Mouse (Mus musculus): ENCODE measurements around the gene A930009A15Rik. TPM values are rescaled to one million over a fixed set of nuclear protein-coding genes. Genes with fewer than 3 reads are reported as not detected.

A930009A15Rik gene
- polyA plus RNA-seq, 1 experiment from 2014 or later = 0.21 TPM

DNA sequence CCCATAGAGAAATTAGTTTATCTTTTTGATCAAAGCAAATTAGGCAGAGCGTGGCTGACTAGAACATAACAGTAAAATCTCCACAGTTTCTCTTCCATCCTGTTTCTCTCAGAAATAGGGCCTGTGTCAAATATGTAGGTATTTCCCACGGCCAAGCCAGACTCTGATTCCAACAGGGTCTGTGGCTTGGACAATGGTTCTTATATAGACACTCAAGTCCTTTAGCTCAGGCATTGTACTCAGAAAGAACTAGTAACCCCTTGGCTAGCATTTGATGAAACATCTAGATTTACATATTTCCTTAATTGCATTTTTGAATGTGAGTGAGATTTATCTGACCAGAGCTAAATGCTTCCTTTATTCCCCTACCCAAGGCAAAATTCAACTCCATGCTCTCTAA, 791 bp downstream of the A930009A15Rik start:
- Histone ChIP-seq H3K4me3 (ENCODE audit: low read depth, low read length) (no peak overlapping the region), H3K9ac (replicated peaks; ENCODE audit: low read length) (no peak overlapping the region), H3K27me3 (ENCODE audit: control insufficient read depth, insufficient read depth, low read length) (no peaks in the 10 kb centered on the region), H3K4me1 (ENCODE audit: control insufficient read depth, insufficient read depth, low read length) (no peaks in the 10 kb centered on the region), H3K4me2 (ENCODE audit: low read depth, low read length) (no peak overlapping the region), H3K9me3 (replicated peaks; ENCODE audit: control insufficient read depth, low read length) (no peaks in the 10 kb centered on the region), H3K27ac (replicated peaks; ENCODE audit: low read depth, low read length) (no peak overlapping the region), H3K36me3 (replicated peaks; ENCODE audit: control insufficient read depth, insufficient read depth, low read depth, low read length) (no peaks in the 10 kb centered on the region)
- no peak for DNase-seq (ENCODE audit: low spot score)
- WGBS = 68% methylated on average over 2 of the region's 2 CpGs
- no peak for ATAC-seq (replicated peaks; ENCODE audit: insufficient number of reproducible peaks, low FRiP score, low TSS enrichment, low read depth)

DNA sequence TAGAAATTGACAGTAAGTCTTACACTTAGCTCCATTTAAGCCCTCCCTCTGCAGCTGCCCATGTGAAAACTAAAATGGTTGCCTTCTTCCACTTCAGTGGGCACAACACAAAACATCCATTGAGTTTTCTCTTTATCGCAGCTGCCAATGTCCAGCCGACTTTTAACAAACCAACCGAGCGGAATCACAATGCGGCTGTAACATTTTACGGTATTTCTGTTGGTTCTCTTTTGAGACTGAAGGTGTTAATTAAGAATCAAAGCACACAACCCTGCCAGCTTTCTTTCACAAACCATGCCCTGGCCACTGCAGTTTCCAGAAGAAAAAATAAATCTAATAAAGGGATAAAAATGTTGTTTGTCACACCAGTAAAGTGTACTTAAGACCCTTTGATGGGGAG, 1.5 kb downstream of the A930009A15Rik start:
- H3K27ac ChIP-seq (replicated peaks; ENCODE audit: low read depth, low read length) = no peak overlapping the region
- H3K9me3 ChIP-seq (replicated peaks; ENCODE audit: control insufficient read depth, low read length) = no peaks in the 10 kb centered on the region
- H3K27me3 ChIP-seq (ENCODE audit: control insufficient read depth, insufficient read depth, low read length) = no peaks in the 10 kb centered on the region
- H3K36me3 ChIP-seq (replicated peaks; ENCODE audit: control insufficient read depth, insufficient read depth, low read depth, low read length) = no peaks in the 10 kb centered on the region
- no peak overlapping the region for H3K4me2 ChIP-seq (ENCODE audit: low read depth, low read length)
- H3K4me3 ChIP-seq (ENCODE audit: low read depth, low read length) = no peak overlapping the region
- peak; percentile 22 for DNase-seq (ENCODE audit: low spot score)
- ATAC-seq (replicated peaks; ENCODE audit: insufficient number of reproducible peaks, low FRiP score, low TSS enrichment, low read depth) = no peak
- no peak overlapping the region for H3K9ac ChIP-seq (replicated peaks; ENCODE audit: low read length)
- H3K4me1 ChIP-seq (ENCODE audit: control insufficient read depth, insufficient read depth, low read length) = no peaks in the 10 kb centered on the region
- 48% methylated on average over 6 of the region's 6 CpGs for WGBS

GRCm38 (mm10) chr10:115571734-115572440, 2.1 kb downstream of the A930009A15Rik start:
- no peaks in the 10 kb centered on the region for H3K27me3 ChIP-seq (ENCODE audit: control insufficient read depth, insufficient read depth, low read length)
- DNase-seq (ENCODE audit: low spot score) = no peak
- no peak overlapping the region for H3K9ac ChIP-seq (replicated peaks; ENCODE audit: low read length)
- no peaks in the 10 kb centered on the region for H3K9me3 ChIP-seq (replicated peaks; ENCODE audit: control insufficient read depth, low read length)
- no peak for ATAC-seq (replicated peaks; ENCODE audit: insufficient number of reproducible peaks, low FRiP score, low TSS enrichment, low read depth)
- WGBS = 51% methylated on average over 3 of the region's 3 CpGs
- H3K4me1 ChIP-seq (ENCODE audit: control insufficient read depth, insufficient read depth, low read length) = no peaks in the 10 kb centered on the region
- H3K27ac ChIP-seq (replicated peaks; ENCODE audit: low read depth, low read length) = no peak overlapping the region
- no peaks in the 10 kb centered on the region for H3K36me3 ChIP-seq (replicated peaks; ENCODE audit: control insufficient read depth, insufficient read depth, low read depth, low read length)
- H3K4me2 ChIP-seq (ENCODE audit: low read depth, low read length) = no peak overlapping the region
- H3K4me3 ChIP-seq (ENCODE audit: low read depth, low read length) = no peak overlapping the region

DNA sequence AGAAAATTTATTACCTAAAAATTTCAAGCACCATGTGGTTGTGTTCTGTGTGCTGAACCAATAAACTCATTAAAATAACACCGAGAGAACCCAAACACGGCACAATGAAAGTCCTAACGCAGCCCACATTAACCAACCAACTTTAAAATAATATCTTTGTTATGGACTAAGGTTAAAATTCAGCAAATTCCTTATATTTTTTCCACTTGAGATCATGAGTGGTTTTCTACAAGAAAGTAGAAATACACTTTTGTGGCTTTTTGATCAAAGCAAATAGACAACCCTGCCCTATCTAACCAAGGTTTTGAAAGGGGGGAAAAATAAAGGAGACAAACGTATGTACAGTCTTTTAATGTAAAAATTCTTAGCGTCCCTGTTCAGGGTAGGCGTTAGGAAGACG, 9.3 kb downstream of the A930009A15Rik start:
- Histone ChIP-seq H3K36me3 (replicated peaks; ENCODE audit: control insufficient read depth, insufficient read depth, low read depth, low read length) (no peaks in the 10 kb centered on the region), H3K27ac (replicated peaks; ENCODE audit: low read depth, low read length) (no peak overlapping the region), H3K4me3 (ENCODE audit: low read depth, low read length) (no peak overlapping the region), H3K27me3 (ENCODE audit: control insufficient read depth, insufficient read depth, low read length) (peaks cover 5% of the 10 kb centered on the region), H3K4me2 (ENCODE audit: low read depth, low read length) (no peak overlapping the region), H3K9ac (replicated peaks; ENCODE audit: low read length) (no peak overlapping the region), H3K4me1 (ENCODE audit: control insufficient read depth, insufficient read depth, low read length) (peaks cover 2% of the 10 kb centered on the region; the same call in 1 of the 2 replicates), H3K9me3 (replicated peaks; ENCODE audit: control insufficient read depth, low read length) (no peaks in the 10 kb centered on the region)
- ATAC-seq (replicated peaks; ENCODE audit: insufficient number of reproducible peaks, low FRiP score, low TSS enrichment, low read depth) = no peak
- DNase-seq (ENCODE audit: low spot score) = no peak
- WGBS = 55% methylated on average over 7 of the region's 7 CpGs

DNA sequence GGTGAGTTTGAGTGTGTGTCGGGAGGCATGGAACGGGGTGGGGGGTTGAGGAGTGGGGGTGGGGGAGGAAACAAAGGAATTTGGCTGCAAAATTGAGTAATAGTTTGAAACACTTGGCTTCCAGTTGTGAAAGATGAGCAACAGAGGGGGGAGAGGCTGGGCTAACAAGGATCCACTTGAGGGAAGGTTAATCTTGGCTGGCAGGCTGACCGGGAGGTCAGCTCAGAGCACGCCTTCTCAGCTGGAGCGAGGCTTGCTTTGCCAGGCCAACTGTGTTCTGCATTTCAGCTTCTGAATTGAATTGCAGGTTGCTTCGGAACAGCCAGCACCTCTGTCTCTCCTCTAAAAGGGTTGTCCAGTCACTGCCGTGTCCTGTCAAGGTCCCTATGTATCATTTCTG, 9.7 kb downstream of the A930009A15Rik start:
- Histone ChIP-seq H3K27me3 (ENCODE audit: control insufficient read depth, insufficient read depth, low read length) (peaks cover 6% of the 10 kb centered on the region), H3K4me3 (ENCODE audit: low read depth, low read length) (no peak overlapping the region), H3K9ac (replicated peaks; ENCODE audit: low read length) (no peak overlapping the region), H3K9me3 (replicated peaks; ENCODE audit: control insufficient read depth, low read length) (no peaks in the 10 kb centered on the region), H3K36me3 (replicated peaks; ENCODE audit: control insufficient read depth, insufficient read depth, low read depth, low read length) (no peaks in the 10 kb centered on the region), H3K27ac (replicated peaks; ENCODE audit: low read depth, low read length) (no peak overlapping the region), H3K4me1 (ENCODE audit: control insufficient read depth, insufficient read depth, low read length) (peaks cover 2% of the 10 kb centered on the region; the same call in 1 of the 2 replicates), H3K4me2 (ENCODE audit: low read depth, low read length) (no peak overlapping the region)
- ATAC-seq (replicated peaks; ENCODE audit: insufficient number of reproducible peaks, low FRiP score, low TSS enrichment, low read depth) (peak; percentile 51; the same call in 1 of the 2 replicates), DNase-seq (ENCODE audit: low spot score) (peak; percentile 39)
- 8% methylated on average over 7 of the region's 7 CpGs for WGBS

DNA sequence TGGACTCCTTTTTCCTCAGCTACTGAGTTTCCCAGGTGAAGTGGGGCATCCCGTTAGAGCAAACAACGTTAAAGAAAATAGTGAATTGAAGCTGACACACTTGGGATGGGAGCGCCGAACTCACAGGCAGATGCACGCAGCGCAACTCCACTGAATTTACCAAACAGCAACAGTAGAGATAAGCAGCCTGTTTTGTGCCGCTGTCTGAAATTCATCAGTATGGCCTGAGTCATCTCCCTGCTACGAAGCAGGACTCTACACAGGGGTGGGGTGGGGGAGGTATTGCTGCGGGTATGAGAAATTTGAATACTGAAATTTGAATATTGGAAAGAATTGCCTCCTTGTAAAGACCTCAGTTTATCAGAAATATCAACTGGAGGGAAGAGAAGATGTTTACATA, 12.2 kb downstream of the A930009A15Rik start:
- H3K36me3 ChIP-seq (replicated peaks; ENCODE audit: control insufficient read depth, insufficient read depth, low read depth, low read length) = no peaks in the 10 kb centered on the region
- peaks cover 2% of the 10 kb centered on the region; the same call in 1 of the 2 replicates for H3K4me1 ChIP-seq (ENCODE audit: control insufficient read depth, insufficient read depth, low read length)
- no peaks in the 10 kb centered on the region for H3K9me3 ChIP-seq (replicated peaks; ENCODE audit: control insufficient read depth, low read length)
- no peak overlapping the region for H3K4me2 ChIP-seq (ENCODE audit: low read depth, low read length)
- peaks cover 9% of the 10 kb centered on the region for H3K27me3 ChIP-seq (ENCODE audit: control insufficient read depth, insufficient read depth, low read length)
- DNase-seq (ENCODE audit: low spot score) = no peak
- ATAC-seq (replicated peaks; ENCODE audit: insufficient number of reproducible peaks, low FRiP score, low TSS enrichment, low read depth) = no peak
- WGBS = 86% methylated on average over 9 of the region's 9 CpGs
- no peak overlapping the region for H3K4me3 ChIP-seq (ENCODE audit: low read depth, low read length)
- no peak overlapping the region for H3K9ac ChIP-seq (replicated peaks; ENCODE audit: low read length)
- H3K27ac ChIP-seq (replicated peaks; ENCODE audit: low read depth, low read length) = no peak overlapping the region

DNA sequence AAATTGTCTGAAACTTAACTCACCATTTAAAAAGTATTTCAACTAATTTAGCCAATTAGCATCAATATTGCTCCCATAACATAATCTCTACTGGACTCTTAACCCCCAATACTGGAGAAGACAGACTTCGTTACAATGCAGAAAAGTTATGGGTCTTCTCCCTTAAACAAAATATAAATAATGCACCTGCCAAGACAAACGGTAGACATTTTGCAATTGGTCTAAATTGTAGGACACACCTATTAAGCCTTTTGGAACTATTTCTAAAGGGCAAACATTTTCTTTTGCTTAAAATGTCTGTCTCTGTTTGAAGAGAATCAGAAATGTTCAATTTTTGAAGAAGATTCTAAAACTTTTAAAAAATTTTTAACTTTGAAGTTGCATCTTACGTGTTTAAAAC, 13.3 kb downstream of the A930009A15Rik start:
- DNase-seq (ENCODE audit: low spot score) = no peak
- peaks cover 11% of the 10 kb centered on the region for H3K27me3 ChIP-seq (ENCODE audit: control insufficient read depth, insufficient read depth, low read length)
- ATAC-seq (replicated peaks; ENCODE audit: insufficient number of reproducible peaks, low FRiP score, low TSS enrichment, low read depth) = no peak
- peaks cover 2% of the 10 kb centered on the region; the same call in 1 of the 2 replicates for H3K4me1 ChIP-seq (ENCODE audit: control insufficient read depth, insufficient read depth, low read length)
- no peak overlapping the region for H3K9ac ChIP-seq (replicated peaks; ENCODE audit: low read length)
- no peaks in the 10 kb centered on the region for H3K9me3 ChIP-seq (replicated peaks; ENCODE audit: control insufficient read depth, low read length)
- 88% methylated on average over 3 of the region's 3 CpGs for WGBS
- H3K27ac ChIP-seq (replicated peaks; ENCODE audit: low read depth, low read length) = no peak overlapping the region
- no peaks in the 10 kb centered on the region for H3K36me3 ChIP-seq (replicated peaks; ENCODE audit: control insufficient read depth, insufficient read depth, low read depth, low read length)
- H3K4me3 ChIP-seq (ENCODE audit: low read depth, low read length) = no peak overlapping the region
- no peak overlapping the region for H3K4me2 ChIP-seq (ENCODE audit: low read depth, low read length)

GRCm38 (mm10) chr10:115584656-115585055, 14.9 kb downstream of the A930009A15Rik start:
- Histone ChIP-seq H3K4me1 (ENCODE audit: control insufficient read depth, insufficient read depth, low read length) (peaks cover under 1% of the 10 kb centered on the region; the same call in 1 of the 2 replicates), H3K9me3 (replicated peaks; ENCODE audit: control insufficient read depth, low read length) (no peaks in the 10 kb centered on the region), H3K36me3 (replicated peaks; ENCODE audit: control insufficient read depth, insufficient read depth, low read depth, low read length) (no peaks in the 10 kb centered on the region), H3K27me3 (ENCODE audit: control insufficient read depth, insufficient read depth, low read length) (peaks cover 14% of the 10 kb centered on the region), H3K4me2 (ENCODE audit: low read depth, low read length) (no peak overlapping the region), H3K4me3 (ENCODE audit: low read depth, low read length) (no peak overlapping the region), H3K9ac (replicated peaks; ENCODE audit: low read length) (no peak overlapping the region), H3K27ac (replicated peaks; ENCODE audit: low read depth, low read length) (no peak overlapping the region)
- 20% methylated on average over 12 of the region's 14 CpGs for WGBS
- ATAC-seq (replicated peaks; ENCODE audit: insufficient number of reproducible peaks, low FRiP score, low TSS enrichment, low read depth) = no peak
- DNase-seq (ENCODE audit: low spot score) = peak; percentile 36

All from embryonic facial prominence, embryonic 11.5 days (tissue).